Mouse (Mus musculus) neural tube, embryonic 11.5 days (tissue): ENCODE data around the gene Ranbp3l. TPM values are rescaled to one million over a fixed set of nuclear protein-coding genes. Genes with fewer than 3 reads are reported as not detected.

Experiments used
- polyA plus RNA-seq: library from polyadenylated mRNA; unstranded; fragments of >200 nt; fragmentation: Nextera tagmentation; extraction: Ambion mirVana; gene quantifications from 2 replicates; pipeline ENCODE4 v1.2.1, GENCODE M21; 2014

Gene Ranbp3l
- polyA plus RNA-seq, 1 experiment from 2014 or later = not detected

Other genes starting within 250 kb of the Ranbp3l start
- 34.8 and 34.9 TPM in 2 replicates for gene Nadk2, start 103.3 kb downstream of the Ranbp3l start, polyA plus RNA-seq
- gene Lmbrd2, start 172.6 kb downstream of the Ranbp3l start, polyA plus RNA-seq = 3.9 and 4.7 TPM in 2 replicates
- gene Skp2, start 187.5 kb downstream of the Ranbp3l start, polyA plus RNA-seq = 105 and 113 TPM in 2 replicates